Mouse (Mus musculus) forebrain, postnatal 0 days (tissue): ENCODE results near the gene Pde4dip. TPM values are rescaled to one million over a fixed set of nuclear protein-coding genes. Genes with fewer than 3 reads are reported as not detected.
A peak's percentile ranks its signal among the peaks of the same experiment; 100 is the strongest.

Source experiments
- ATAC-seq: fragments of 200-750 bp; cut with Nextera tagmentation; 2 replicates; pipeline ENCODE4 v1.8.0; 2017; ENCODE audit warnings: mild to moderate bottlenecking, moderate library complexity
- DNase-seq: peaks from one replicate; pipeline ENCODE4 v3.0.0-alpha.2; 2015
- H3K27ac ChIP-seq: fragments of 300-500 bp; sonication (generic); 2 replicates; pipeline ENCODE4 v1.5.1; 2014; ENCODE audit warnings: low read depth, mild to moderate bottlenecking, antibody characterized with exemption, low read length, moderate library complexity, mixed read lengths
- H3K27me3 ChIP-seq: fragments of 300-500 bp; sonication (generic); 2 replicates; pipeline ENCODE4 v1.6.1; 2014; ENCODE audit warnings: mild to moderate bottlenecking, low read length, mixed read lengths; ENCODE audit not compliant: insufficient read depth
- H3K36me3 ChIP-seq: fragments of 300-500 bp; sonication (generic); 2 replicates; pipeline ENCODE4 v1.6.1; 2014; ENCODE audit warnings: mild to moderate bottlenecking, moderate library complexity; ENCODE audit not compliant: insufficient read depth
- H3K4me1 ChIP-seq: fragments of 300-500 bp; sonication (generic); 2 replicates; pipeline ENCODE4 v1.6.1; 2014; ENCODE audit warnings: antibody characterized with exemption; ENCODE audit not compliant: insufficient read depth
- H3K4me2 ChIP-seq: fragments of 300-500 bp; sonication (generic); 2 replicates; pipeline ENCODE4 v1.6.1; 2014; ENCODE audit warnings: low read depth, mild to moderate bottlenecking, moderate library complexity
- H3K4me3 ChIP-seq: fragments of 300-500 bp; sonication (generic); 2 replicates; pipeline ENCODE4 v1.5.1; 2014; ENCODE audit warnings: low read depth, low read length, mixed read lengths
- H3K9ac ChIP-seq: fragments of 300-500 bp; sonication (generic); 2 replicates; pipeline ENCODE4 v1.6.1; 2014; ENCODE audit warnings: mild to moderate bottlenecking
- H3K9me3 ChIP-seq: fragments of 300-500 bp; sonication (generic); 2 replicates; pipeline ENCODE4 v1.6.1; 2016; ENCODE audit warnings: low read length
- CTCF ChIP-seq: sonication (generic); IDR thresholded peaks from 2 replicates; pipeline ENCODE4 v1.5.1; 2016; ENCODE audit warnings: antibody characterized with exemption, control low read depth, low read depth
- WGBS: fragments of 180-500 bp; shearing (Covaris S2); extraction: QIAGEN DNeasy Blood & Tissue Kit; methylation state at CpG from one replicate; pipeline ENCODE4 v1.1.7; 2014; 5-methylcytosine and 5-hydroxymethylcytosine counted together
- polyA plus RNA-seq: library from polyadenylated mRNA; unstranded; fragments of >200 nt; fragmentation: Nextera tagmentation; extraction: Ambion mirVana; gene quantifications from 2 replicates; pipeline ENCODE4 v1.2.1, GENCODE M21; 2015
- total RNA-seq: library from RNA; depleted of rRNA; stranded (reverse); fragments of >200 nt; gene quantifications from 2 replicates; pipeline ENCODE4 v1.2.3, GENCODE M21; 2014

Gene Pde4dip
- total and polyA plus RNA-seq, 2 experiments from 2014 or later: 53.1 to 118 TPM

DNA sequence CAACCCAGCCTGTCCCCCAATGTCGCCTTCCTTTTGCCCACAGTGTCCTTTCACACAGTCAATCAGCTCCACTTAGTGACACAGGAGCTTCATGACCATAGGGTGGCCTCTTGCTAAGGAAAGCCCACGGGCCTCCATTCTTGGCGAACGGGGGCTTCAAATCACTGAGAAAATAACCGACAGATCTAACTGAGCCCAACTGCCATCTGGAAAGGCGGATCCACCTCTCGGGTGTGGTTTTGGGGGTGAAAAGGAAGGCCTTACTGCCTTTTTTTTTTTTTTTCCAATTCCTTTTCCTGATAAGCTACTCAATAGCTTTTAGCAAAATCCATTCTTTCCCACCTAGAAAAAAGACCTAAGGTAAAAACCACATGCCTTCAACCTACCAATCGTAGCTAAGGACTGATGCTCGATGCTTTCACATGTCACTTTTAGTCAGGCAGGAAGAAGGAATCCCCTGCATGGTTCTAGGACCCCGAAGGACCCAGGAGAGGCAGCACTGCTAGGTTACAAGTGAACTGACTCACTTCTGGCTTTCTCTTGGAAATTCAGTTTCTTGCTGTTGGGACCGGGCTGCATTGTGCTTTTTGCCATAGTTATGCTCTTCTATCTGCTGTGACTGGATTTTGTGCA, 185.9 kb downstream of the Pde4dip start:
- no peak overlapping the region for H3K4me2 ChIP-seq
- no peak overlapping the region for H3K27ac ChIP-seq
- WGBS: 94% methylated on average over 11 of the region's 11 CpGs
- H3K4me3 ChIP-seq: no peak overlapping the region
- DNase-seq (no peak), ATAC-seq (no peak)
- no peak overlapping the region for H3K9ac ChIP-seq
- no peaks in the 10 kb centered on the region for H3K27me3 ChIP-seq
- TF ChIP-seq CTCF: no peak
- H3K4me1 ChIP-seq: no peaks in the 10 kb centered on the region
- no peaks in the 10 kb centered on the region for H3K9me3 ChIP-seq
- H3K36me3 ChIP-seq: peaks cover 37% of the 10 kb centered on the region

DNA sequence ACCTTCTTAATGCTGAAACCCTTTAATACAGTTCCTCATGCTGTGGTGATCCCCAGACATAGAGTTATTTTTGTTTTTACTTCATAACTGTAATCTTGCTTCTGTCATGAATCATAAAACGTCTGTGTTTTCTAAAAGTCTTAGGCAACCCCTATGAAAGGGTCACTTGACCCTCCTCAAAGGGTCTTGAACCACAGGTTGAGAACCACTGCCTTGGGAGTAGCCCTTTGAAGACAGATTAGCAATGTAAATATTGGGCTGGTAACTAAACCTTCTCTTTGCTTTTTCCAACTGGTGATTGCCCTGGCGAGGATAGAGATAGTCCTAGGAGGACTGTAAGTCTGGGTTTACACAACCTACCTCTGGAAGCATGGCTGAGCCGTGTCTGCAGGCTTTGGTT, 187.3 kb downstream of the Pde4dip start:
- 75% methylated on average over 3 of the region's 3 CpGs for WGBS
- no peaks in the 10 kb centered on the region for H3K4me1 ChIP-seq
- H3K27me3 ChIP-seq: no peaks in the 10 kb centered on the region
- no peak overlapping the region for H3K9ac ChIP-seq
- H3K27ac ChIP-seq: no peak overlapping the region
- TF ChIP-seq CTCF: no peak
- H3K9me3 ChIP-seq: no peaks in the 10 kb centered on the region
- H3K4me3 ChIP-seq: no peak overlapping the region
- no peak overlapping the region for H3K4me2 ChIP-seq
- peaks cover 48% of the 10 kb centered on the region for H3K36me3 ChIP-seq
- ATAC-seq: no peak
- no peak for DNase-seq

DNA sequence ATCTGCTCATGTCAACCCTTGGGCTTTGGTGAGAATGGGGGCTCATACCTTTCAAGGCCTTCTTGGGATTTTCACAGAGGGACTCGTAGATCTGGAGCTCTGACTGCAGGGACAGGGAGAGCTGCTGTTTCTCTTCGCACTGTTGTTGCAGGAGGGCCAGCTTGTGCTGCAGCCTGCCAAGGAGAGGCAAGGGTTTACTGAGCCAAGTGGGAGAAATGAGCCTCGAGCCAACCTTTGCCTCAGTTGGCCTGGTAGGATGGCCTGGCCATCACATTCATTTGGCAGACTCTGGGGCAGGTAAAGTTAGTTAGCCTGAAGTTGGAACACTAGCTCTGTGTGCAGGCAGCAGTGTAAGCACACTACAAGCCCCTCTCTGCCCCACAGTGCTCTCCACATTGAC, 189.4 kb downstream of the Pde4dip start:
- no peak for TF ChIP-seq CTCF
- Histone ChIP-seq H3K27ac (no peak overlapping the region), H3K4me3 (no peak overlapping the region), H3K4me1 (no peaks in the 10 kb centered on the region), H3K9ac (no peak overlapping the region), H3K36me3 (peaks cover 59% of the 10 kb centered on the region), H3K9me3 (no peaks in the 10 kb centered on the region), H3K4me2 (no peak overlapping the region), H3K27me3 (no peaks in the 10 kb centered on the region)
- DNase-seq (no peak), ATAC-seq (no peak)
- 73% methylated on average over 3 of the region's 3 CpGs for WGBS

DNA sequence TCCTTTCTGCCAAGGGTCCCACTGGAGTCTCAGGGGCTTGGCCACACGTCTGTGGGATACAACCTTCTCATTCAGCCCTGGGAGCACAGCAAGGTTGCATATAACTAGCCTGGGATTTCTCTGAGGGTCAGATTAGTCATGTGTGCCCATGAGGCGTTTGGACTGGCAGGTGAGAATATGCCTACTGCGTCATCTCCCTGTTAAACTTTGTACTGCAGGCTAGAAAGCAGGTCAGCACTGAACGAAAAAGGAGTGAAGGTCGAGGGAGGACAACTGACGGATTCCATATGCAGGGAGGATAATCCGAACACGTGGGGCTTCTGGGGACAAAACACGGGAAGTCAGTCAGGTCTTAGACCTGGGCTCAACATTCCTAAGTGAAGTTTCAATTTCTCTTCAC, 191.2 kb downstream of the Pde4dip start:
- DNase-seq: no peak
- no peak overlapping the region for H3K4me2 ChIP-seq
- H3K27me3 ChIP-seq: no peaks in the 10 kb centered on the region
- no peaks in the 10 kb centered on the region for H3K4me1 ChIP-seq
- 81% methylated on average over 9 of the region's 9 CpGs for WGBS
- no peak overlapping the region for H3K4me3 ChIP-seq
- TF ChIP-seq CTCF: no peak
- peaks cover 65% of the 10 kb centered on the region for H3K36me3 ChIP-seq
- H3K9ac ChIP-seq: no peak overlapping the region
- ATAC-seq: no peak
- no peak overlapping the region for H3K27ac ChIP-seq
- H3K9me3 ChIP-seq: no peaks in the 10 kb centered on the region

DNA sequence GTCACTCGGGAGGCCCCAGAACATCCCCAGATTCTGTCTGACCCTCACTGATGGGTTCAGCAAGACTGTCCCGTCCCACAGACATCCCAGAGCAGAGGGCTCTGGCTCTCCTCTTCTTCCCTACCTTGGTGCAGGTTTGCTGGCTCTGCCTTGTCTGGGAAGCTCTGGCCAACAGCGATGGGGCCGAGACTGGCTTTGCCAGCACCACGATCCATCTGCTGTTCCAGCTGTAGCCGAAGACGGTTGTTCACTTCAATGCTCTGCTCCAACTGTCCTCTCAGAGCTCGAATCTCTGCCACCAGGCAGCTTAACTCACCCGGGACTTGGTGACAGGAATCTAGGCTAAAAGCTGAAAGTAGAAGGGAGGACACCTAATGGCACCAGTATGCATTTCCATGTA, 191.6 kb downstream of the Pde4dip start:
- Histone ChIP-seq H3K4me2 (no peak overlapping the region), H3K9me3 (no peaks in the 10 kb centered on the region), H3K27me3 (no peaks in the 10 kb centered on the region), H3K4me1 (no peaks in the 10 kb centered on the region), H3K4me3 (no peak overlapping the region), H3K27ac (no peak overlapping the region), H3K9ac (no peak overlapping the region), H3K36me3 (peaks cover 63% of the 10 kb centered on the region)
- ATAC-seq: no peak
- TF ChIP-seq CTCF: no peak
- DNase-seq: no peak
- 83% methylated on average over 9 of the region's 9 CpGs for WGBS

DNA sequence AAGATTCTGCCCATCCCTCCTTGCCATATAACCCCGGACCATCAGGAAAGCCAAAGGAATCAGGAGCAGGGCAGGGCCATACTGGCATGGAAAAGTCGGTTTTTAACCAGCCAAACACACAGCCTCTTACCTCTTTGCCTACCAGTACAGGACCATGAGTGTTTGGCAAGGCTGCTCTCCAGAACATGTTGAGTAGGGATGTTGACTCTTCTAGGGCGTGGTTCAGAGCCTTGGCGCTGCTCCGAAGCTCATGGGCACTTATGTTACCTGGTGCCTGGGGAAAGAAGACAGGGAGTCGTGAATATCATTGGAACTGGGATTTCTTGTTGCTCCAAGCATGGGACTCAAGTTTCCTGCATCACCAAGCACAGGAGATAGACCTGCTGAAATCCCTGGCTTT, 194.7 kb downstream of the Pde4dip start:
- no peak for DNase-seq
- no peak overlapping the region for H3K9ac ChIP-seq
- WGBS: 84% methylated on average over 6 of the region's 6 CpGs
- no peak overlapping the region for H3K4me3 ChIP-seq
- H3K36me3 ChIP-seq: peaks cover 63% of the 10 kb centered on the region
- ATAC-seq: no peak
- no peaks in the 10 kb centered on the region for H3K27me3 ChIP-seq
- H3K4me1 ChIP-seq: no peaks in the 10 kb centered on the region
- no peak for TF ChIP-seq CTCF
- no peaks in the 10 kb centered on the region for H3K9me3 ChIP-seq
- no peak overlapping the region for H3K4me2 ChIP-seq
- H3K27ac ChIP-seq: no peak overlapping the region

DNA sequence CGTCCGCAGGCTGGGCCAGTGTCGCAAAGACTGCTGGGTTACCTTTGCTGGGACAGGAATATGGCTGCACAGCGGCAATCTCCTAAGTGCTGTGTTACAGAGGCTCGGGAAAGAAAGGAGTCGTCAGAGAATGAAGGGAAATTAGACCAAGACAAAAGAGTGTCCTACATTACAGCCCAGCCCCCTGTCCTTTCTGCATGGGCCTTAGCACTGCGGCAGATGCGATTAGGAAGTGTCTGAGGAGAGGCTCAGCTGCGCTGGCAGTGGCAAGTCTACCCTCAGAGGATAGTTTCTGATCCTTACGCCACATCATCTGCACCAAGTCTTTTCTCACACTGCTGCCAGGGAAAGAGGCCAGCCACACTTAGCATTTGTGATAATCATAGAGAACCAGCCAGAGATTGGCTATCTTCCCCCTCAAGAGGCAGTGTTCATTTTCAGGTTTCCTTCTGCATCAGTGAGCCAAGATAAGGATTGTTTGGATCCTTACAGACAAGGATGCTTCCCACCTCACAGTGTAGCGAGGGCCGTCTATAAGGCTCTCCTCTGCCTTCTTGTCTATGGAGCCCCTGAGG, 197.0 kb downstream of the Pde4dip start:
- Histone ChIP-seq H3K4me2 (no peak overlapping the region), H3K9ac (no peak overlapping the region), H3K27ac (no peak overlapping the region), H3K4me1 (no peaks in the 10 kb centered on the region), H3K9me3 (no peaks in the 10 kb centered on the region), H3K36me3 (peaks cover 51% of the 10 kb centered on the region), H3K27me3 (no peaks in the 10 kb centered on the region), H3K4me3 (no peak overlapping the region)
- WGBS: 41% methylated on average over 12 of the region's 12 CpGs
- ATAC-seq (peak; percentile 46; the same call in 1 of the 2 replicates), DNase-seq (peak; percentile 7)
- no peak for TF ChIP-seq CTCF
